Mouse (Mus musculus) limb, embryonic 12.5 days (tissue): Measurements from ENCODE around the gene Prkci. TPM values are rescaled to one million over a fixed set of nuclear protein-coding genes. Genes with fewer than 3 reads are reported as not detected.

ENCODE experiments used
- ATAC-seq: fragments of 200-750 bp; cut with Nextera tagmentation; 2 replicates; pipeline ENCODE4 v1.8.0; 2017; ENCODE audit warnings: low read depth, moderate TSS enrichment; ENCODE audit not compliant: insufficient number of reproducible peaks, insufficient read depth, low FRiP score, low TSS enrichment
- H3K27ac ChIP-seq: fragments of 300-500 bp; sonication (generic); 2 replicates; pipeline ENCODE4 v1.5.1; 2016; ENCODE audit warnings: mild to moderate bottlenecking, moderate library complexity
- H3K27me3 ChIP-seq: fragments of 300-500 bp; sonication (generic); 2 replicates; pipeline ENCODE4 v1.6.1; 2016; ENCODE audit warnings: mild to moderate bottlenecking, moderate library complexity
- H3K36me3 ChIP-seq: fragments of 300-500 bp; sonication (generic); 2 replicates; pipeline ENCODE4 v1.6.1; 2016; ENCODE audit warnings: mild to moderate bottlenecking, moderate library complexity
- H3K4me1 ChIP-seq: fragments of 300-500 bp; sonication (generic); replicated peaks from 2 replicates; pipeline ENCODE4 v1.6.1; 2016
- H3K4me2 ChIP-seq: fragments of 300-500 bp; sonication (generic); 2 replicates; pipeline ENCODE4 v1.6.1; 2016; ENCODE audit warnings: mild to moderate bottlenecking, moderate library complexity
- H3K4me3 ChIP-seq: fragments of 300-500 bp; sonication (generic); replicated peaks from 2 replicates; pipeline ENCODE4 v1.5.1; 2016; ENCODE audit warnings: mild to moderate bottlenecking
- H3K9ac ChIP-seq: fragments of 300-500 bp; sonication (generic); replicated peaks from 2 replicates; pipeline ENCODE4 v1.6.1; 2016; ENCODE audit warnings: mild to moderate bottlenecking, moderate library complexity
- H3K9me3 ChIP-seq: fragments of 300-500 bp; sonication (generic); 2 replicates; pipeline ENCODE4 v1.6.1; 2016; ENCODE audit warnings: mild to moderate bottlenecking, moderate library complexity
- WGBS: fragments of 180-500 bp; shearing (Covaris S2); methylation state at CpG from one replicate; pipeline ENCODE4 v1.1.7; 2016; 5-methylcytosine and 5-hydroxymethylcytosine counted together
- polyA plus RNA-seq: library from polyadenylated mRNA; unstranded; fragments of >200 nt; fragmentation: Nextera tagmentation; extraction: Ambion mirVana; gene quantifications from 2 replicates; pipeline ENCODE4 v1.2.1, GENCODE M21; 2016

Prkci gene
- polyA plus RNA-seq, 1 experiment from 2014 or later, result 44.9 TPM

DNA sequence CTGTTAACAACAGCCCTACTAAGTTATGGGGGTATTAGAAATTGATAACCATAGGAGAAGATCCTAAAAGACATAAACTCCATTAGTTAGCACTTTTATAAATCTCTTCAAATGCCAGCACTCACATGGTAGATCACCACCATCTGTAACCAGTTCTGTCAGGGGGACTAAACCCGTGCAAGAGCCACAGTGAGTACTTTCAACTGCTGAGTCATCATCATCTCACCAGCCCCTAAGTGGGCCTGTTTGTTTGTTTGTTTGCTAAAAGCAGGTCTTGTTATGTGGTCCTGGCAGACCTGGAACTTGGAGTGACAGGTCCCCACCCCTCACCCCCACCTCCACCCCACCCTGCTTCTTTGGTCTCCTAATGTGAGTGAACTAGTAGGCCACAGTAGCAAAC is 23.7 kb downstream of the Prkci start:
- no peak overlapping the region for H3K27ac ChIP-seq
- peaks cover 18% of the 10 kb centered on the region for H3K36me3 ChIP-seq
- no peak for ATAC-seq
- WGBS, result 67% methylated on average over 1 of the region's 1 CpGs
- no peaks in the 10 kb centered on the region for H3K9me3 ChIP-seq
- H3K4me1 ChIP-seq, result peaks cover 45% of the 10 kb centered on the region
- no peak overlapping the region for H3K4me3 ChIP-seq
- H3K4me2 ChIP-seq, result no peak overlapping the region
- H3K27me3 ChIP-seq, result no peaks in the 10 kb centered on the region
- H3K9ac ChIP-seq, result no peak overlapping the region

DNA sequence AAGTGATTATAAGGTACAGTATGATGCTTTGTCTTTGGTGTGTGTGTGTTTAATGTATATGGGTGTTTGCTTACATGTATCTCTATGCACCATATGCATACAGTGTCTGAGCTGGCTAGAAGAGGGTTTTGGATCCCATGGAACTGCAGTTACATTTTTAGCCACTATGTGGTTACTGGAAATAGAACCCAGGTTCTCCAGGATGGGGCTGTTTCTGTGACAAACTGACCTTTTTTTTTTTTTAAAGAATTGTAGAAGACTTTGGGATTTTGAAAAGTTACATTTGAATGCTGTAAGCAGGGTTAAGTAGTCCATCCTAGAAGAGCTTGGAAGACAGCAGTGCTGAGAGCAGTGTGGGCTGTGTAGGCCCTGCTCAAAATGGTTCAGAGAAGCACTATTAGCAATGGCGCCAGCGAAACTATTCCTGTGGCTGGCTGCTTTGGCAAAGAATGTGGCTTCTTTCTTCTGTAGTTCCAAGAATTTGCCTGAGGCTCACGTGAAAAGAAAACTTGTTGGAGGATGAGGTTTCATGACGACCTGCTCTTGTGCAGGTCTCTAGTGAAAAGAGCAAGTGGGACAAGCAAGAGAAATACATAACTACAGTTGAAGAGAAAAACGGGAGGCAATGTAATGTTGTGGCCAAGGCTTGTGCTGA is 24.4 kb downstream of the Prkci start:
- ATAC-seq, result no peak
- no peaks in the 10 kb centered on the region for H3K27me3 ChIP-seq

DNA sequence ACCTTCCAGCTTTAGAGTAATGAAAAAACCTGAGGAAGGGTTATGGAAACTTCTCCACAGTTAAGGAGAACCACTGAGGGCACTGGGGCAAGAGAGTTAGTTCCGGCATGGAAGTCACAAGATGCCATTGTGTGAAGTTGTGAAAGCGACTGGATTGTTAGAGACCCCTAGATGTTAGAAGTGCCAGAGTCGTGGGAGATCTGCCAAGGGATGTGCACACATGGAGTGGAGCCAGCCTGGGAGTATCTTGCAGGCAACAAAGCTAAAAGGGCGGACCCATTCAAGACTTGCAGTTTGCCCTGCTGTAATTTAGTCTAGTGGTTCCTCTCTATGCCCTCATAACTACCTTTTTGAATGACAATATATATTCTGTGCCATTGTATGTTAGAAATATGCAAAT is 25.1 kb downstream of the Prkci start:
- Histone ChIP-seq H3K27me3 (no peaks in the 10 kb centered on the region), H3K4me2 (no peak overlapping the region), H3K9me3 (no peaks in the 10 kb centered on the region), H3K36me3 (peaks cover 18% of the 10 kb centered on the region), H3K9ac (no peak overlapping the region), H3K27ac (no peak overlapping the region), H3K4me3 (no peak overlapping the region), H3K4me1 (peaks cover 38% of the 10 kb centered on the region)
- WGBS, result 89% methylated on average over 4 of the region's 4 CpGs
- no peak for ATAC-seq

More for the DNA sequence above, 24.4 kb downstream of the Prkci start:
- WGBS, result 87% methylated on average over 5 of the region's 5 CpGs
- H3K4me2 ChIP-seq, result no peak overlapping the region
- no peak overlapping the region for H3K4me3 ChIP-seq
- no peak overlapping the region for H3K9ac ChIP-seq
- peaks cover 18% of the 10 kb centered on the region for H3K36me3 ChIP-seq
- no peak overlapping the region for H3K27ac ChIP-seq
- H3K4me1 ChIP-seq, result peaks cover 41% of the 10 kb centered on the region
- H3K9me3 ChIP-seq, result no peaks in the 10 kb centered on the region

DNA sequence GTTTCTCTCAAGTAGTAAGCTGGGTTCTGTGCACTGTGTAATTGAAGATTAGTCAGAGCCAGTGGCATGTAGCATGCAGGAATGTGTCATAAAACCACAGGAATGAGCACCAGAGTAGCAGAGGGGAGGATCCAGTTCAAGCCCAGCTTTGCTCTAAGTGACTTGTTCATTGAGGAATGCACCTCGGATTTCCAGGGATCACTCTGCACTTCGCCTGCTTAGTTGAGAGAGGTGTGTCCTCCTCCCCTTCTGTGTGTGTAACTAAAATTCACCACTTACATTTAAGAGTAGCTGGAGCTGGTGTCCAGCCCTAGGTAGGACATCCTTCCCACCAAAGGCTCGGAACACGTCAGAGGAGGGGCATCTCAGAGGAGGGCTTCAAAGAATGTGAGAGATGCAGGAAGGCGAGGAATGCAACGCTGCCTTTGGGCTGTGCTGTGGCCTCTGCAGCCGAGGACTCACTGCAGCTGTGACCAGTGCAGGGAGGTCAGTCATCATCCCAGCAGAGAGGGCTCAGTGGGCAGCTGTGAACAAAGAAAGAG is 27.4 kb downstream of the Prkci start:
- Histone ChIP-seq H3K27ac (peak overlapping the region; percentile 89), H3K4me3 (no peak overlapping the region), H3K4me2 (peak overlapping the region; percentile 19; the same call in 1 of the 2 replicates), H3K4me1 (peaks cover 23% of the 10 kb centered on the region), H3K36me3 (peaks cover 27% of the 10 kb centered on the region), H3K27me3 (no peaks in the 10 kb centered on the region), H3K9me3 (no peaks in the 10 kb centered on the region), H3K9ac (no peak overlapping the region)
- peak; percentile 63; the same call in 1 of the 2 replicates for ATAC-seq
- 17% methylated on average over 7 of the region's 7 CpGs for WGBS

DNA sequence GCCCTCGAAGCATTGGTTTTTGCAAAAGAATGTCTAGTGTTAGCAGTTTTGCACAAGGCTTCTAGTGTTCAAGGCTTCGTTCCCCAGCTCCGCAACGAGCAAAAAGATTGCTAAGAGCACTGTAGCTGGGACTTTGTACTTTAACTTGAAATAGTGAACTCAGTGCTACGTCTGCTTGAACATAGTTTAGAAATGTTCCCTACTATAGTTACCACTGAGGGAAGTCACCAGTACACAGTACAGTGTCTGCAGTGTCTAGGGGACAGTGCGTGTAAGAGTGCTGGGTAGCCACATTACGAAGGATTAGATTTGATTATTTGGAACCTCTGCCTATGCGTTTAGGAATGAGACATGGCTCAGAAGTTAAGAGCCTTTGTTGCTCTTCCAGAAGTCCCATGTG is 32.2 kb downstream of the Prkci start:
- Histone ChIP-seq H3K9ac (no peak overlapping the region), H3K9me3 (no peaks in the 10 kb centered on the region), H3K27me3 (no peaks in the 10 kb centered on the region), H3K4me2 (no peak overlapping the region), H3K4me1 (peaks cover 17% of the 10 kb centered on the region), H3K27ac (no peak overlapping the region), H3K36me3 (peaks cover 31% of the 10 kb centered on the region), H3K4me3 (no peak overlapping the region)
- ATAC-seq, result no peak
- 91% methylated on average over 8 of the region's 8 CpGs for WGBS

DNA sequence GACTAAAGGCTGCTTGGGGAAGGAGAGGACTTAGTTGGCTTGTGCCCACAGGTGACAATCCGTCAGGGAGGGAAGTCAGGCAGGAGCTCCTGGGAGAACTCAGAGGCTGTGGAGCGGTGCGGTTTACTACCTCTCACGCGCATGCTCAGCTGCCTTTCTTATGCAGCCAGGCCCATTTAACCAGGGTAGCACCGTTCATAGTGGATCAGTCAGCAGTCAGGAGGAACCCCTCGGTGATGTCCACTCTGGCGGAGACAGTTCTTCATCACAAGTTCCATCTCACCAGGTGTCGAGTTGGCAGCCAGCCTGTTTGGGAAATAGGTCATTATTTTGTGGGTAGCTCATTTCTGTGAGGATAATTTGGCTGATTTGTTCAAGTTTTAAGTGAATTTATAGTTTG is 36.1 kb downstream of the Prkci start:
- WGBS, result 90% methylated on average over 9 of the region's 9 CpGs
- Histone ChIP-seq H3K4me1 (no peaks in the 10 kb centered on the region), H3K36me3 (peaks cover 34% of the 10 kb centered on the region)

DNA sequence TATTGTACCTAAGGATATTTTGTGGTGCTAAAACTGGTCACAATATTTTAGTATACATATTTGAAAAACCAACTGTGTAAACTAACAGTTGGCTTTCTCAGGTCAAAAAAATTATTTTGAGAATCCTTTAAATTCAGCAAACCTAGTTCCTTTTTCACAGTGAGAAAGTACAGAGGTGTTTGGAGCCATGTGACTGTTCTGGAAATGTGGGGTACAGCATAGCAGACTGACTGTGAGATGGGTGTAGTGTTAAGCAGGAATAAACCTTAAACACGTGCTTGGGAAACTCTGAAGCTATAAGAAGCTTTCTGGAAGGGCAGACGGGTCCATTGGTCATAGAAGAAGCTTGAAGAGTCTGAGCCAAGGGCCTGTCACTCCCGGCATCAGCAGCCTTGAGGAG is 38.1 kb downstream of the Prkci start:
- no peak overlapping the region for H3K4me2 ChIP-seq
- no peaks in the 10 kb centered on the region for H3K27me3 ChIP-seq
- WGBS, result 76% methylated on average over 3 of the region's 3 CpGs
- no peak for ATAC-seq
- no peak overlapping the region for H3K4me3 ChIP-seq
- no peak overlapping the region for H3K9ac ChIP-seq
- H3K9me3 ChIP-seq, result no peaks in the 10 kb centered on the region
- H3K36me3 ChIP-seq, result peaks cover 42% of the 10 kb centered on the region
- no peak overlapping the region for H3K27ac ChIP-seq
- H3K4me1 ChIP-seq, result no peaks in the 10 kb centered on the region

More for the DNA sequence above, 36.1 kb downstream of the Prkci start:
- H3K27ac ChIP-seq, result no peak overlapping the region
- no peak overlapping the region for H3K4me2 ChIP-seq
- H3K9me3 ChIP-seq, result no peaks in the 10 kb centered on the region
- H3K4me3 ChIP-seq, result no peak overlapping the region
- ATAC-seq, result no peak
- H3K27me3 ChIP-seq, result no peaks in the 10 kb centered on the region
- no peak overlapping the region for H3K9ac ChIP-seq

DNA sequence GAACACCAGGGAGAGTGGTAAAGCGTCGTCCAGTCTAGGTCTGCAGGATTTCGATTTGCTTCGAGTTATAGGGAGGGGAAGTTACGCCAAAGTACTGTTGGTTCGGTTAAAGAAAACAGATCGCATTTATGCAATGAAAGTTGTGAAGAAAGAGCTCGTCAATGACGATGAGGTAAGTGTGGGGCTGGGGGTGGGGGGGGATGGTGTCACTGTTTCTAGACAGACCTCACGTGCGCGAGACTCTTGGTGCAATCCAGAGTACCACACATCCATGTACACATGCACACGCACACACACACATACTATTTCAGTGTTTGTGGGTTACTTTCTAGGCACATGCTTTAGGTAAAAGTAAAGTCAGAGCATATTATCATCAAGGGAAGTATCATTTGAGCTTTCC is 42.3 kb downstream of the Prkci start:
- Histone ChIP-seq H3K4me1 (no peaks in the 10 kb centered on the region), H3K4me2 (no peak overlapping the region), H3K4me3 (no peak overlapping the region), H3K27me3 (no peaks in the 10 kb centered on the region), H3K9me3 (no peaks in the 10 kb centered on the region), H3K9ac (no peak overlapping the region), H3K36me3 (peaks cover 55% of the 10 kb centered on the region), H3K27ac (no peak overlapping the region)
- ATAC-seq, result no peak
- 90% methylated on average over 13 of the region's 13 CpGs for WGBS

DNA sequence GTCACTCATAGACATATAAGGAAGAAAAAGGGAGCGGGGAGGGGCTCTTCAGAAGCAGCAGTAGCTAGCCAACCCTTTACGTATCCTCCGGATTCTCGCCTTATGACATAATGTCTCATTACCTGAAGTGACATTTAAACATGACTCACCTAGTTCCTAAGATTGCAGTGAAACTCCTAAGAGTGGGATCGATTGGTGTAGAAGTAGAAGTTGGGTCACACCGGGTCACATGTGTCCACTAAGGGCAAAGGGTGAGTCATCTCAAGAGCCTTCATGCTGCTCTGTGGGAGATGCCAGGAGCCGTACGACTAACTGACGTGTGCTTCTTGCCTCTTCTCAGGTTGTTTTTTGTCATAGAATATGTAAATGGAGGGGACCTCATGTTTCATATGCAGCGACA is 43.1 kb downstream of the Prkci start:
- Histone ChIP-seq H3K36me3 (peaks cover 58% of the 10 kb centered on the region), H3K9me3 (no peaks in the 10 kb centered on the region)
- WGBS, result 93% methylated on average over 10 of the region's 10 CpGs

DNA sequence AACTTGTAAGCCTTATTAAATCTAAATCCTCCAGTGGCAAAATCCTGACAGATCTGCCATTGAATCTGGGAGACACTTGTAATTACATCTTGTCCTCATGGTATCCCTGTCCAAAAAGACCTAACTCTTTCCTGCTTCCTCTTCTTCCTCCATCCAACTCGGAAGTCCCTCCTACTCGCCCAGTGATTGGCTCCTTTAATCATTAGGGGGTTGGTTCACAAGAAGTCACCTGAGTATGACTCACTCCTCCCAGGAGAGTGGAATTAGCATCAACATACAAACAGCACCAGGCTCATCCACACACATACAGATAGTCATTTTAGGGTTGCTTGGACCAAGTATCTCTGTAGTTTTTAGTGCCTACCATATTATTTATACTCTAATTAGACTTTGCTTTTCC is 47.4 kb downstream of the Prkci start:
- H3K27me3 ChIP-seq, result no peaks in the 10 kb centered on the region
- H3K27ac ChIP-seq, result no peak overlapping the region
- H3K36me3 ChIP-seq, result peaks cover 61% of the 10 kb centered on the region
- no peak overlapping the region for H3K4me2 ChIP-seq
- no peaks in the 10 kb centered on the region for H3K9me3 ChIP-seq
- H3K9ac ChIP-seq, result no peak overlapping the region
- ATAC-seq, result no peak
- 0 out of 2 replicates have a peak, but pooled peaks cover 6% of the 10 kb centered on the region for H3K4me1 ChIP-seq
- WGBS, result 73% methylated on average over 2 of the region's 2 CpGs
- no peak overlapping the region for H3K4me3 ChIP-seq

More for the DNA sequence above, 43.1 kb downstream of the Prkci start:
- Histone ChIP-seq H3K4me3 (no peak overlapping the region), H3K9ac (no peak overlapping the region), H3K4me2 (no peak overlapping the region), H3K27me3 (no peaks in the 10 kb centered on the region), H3K27ac (no peak overlapping the region), H3K4me1 (no peaks in the 10 kb centered on the region)
- no peak for ATAC-seq

DNA sequence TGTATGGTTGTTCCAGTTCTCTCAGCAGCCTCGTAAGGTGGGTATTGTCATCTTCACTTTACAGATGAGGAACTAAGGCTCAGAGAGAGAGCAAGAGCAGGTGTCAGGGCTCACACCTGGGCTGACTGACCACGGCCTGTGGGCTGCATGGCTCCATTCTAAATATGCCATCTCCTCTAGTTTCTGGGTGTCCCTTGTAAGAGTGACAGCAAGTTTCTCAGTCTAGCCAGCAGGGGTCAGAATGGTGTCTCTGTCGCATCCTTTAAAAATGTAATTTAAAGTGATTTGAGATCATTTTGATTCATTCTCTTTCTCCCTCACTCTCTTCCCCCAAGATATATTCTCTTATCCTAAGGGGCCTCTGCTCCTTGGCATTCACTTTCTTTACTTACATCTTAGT is 51.7 kb downstream of the Prkci start:
- WGBS, result 80% methylated on average over 3 of the region's 3 CpGs
- H3K27ac ChIP-seq, result no peak overlapping the region
- no peaks in the 10 kb centered on the region for H3K9me3 ChIP-seq
- H3K36me3 ChIP-seq, result peaks cover 61% of the 10 kb centered on the region
- no peak overlapping the region for H3K9ac ChIP-seq
- H3K27me3 ChIP-seq, result no peaks in the 10 kb centered on the region
- 0 out of 2 replicates have a peak, but pooled peaks cover 6% of the 10 kb centered on the region for H3K4me1 ChIP-seq
- ATAC-seq, result no peak
- H3K4me2 ChIP-seq, result no peak overlapping the region
- H3K4me3 ChIP-seq, result no peak overlapping the region

DNA sequence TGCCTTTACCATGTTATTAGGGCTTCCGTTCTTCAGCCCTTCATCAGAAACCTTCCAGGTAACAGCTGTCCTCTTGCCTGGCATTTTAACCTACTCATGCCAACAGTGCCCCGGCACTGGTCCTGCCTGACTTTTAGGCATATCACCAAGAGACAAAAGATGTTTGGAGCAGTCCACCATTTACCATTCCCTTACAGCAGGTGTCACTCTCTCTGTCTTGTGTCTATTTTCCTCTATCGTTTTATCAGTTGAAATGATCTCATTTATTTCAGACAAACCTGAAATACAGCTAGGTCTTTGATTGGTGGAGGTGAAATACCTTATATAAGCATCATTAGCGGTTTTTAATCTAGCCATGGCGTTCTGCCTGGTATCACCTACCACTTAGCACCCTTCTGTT is 53.5 kb downstream of the Prkci start:
- Histone ChIP-seq H3K27ac (no peak overlapping the region), H3K4me2 (no peak overlapping the region), H3K36me3 (peaks cover 48% of the 10 kb centered on the region), H3K4me1 (0 out of 2 replicates have a peak, but pooled peaks cover 4% of the 10 kb centered on the region), H3K9me3 (no peaks in the 10 kb centered on the region), H3K4me3 (no peak overlapping the region), H3K9ac (no peak overlapping the region), H3K27me3 (no peaks in the 10 kb centered on the region)
- no peak for ATAC-seq
- 89% methylated on average over 5 of the region's 5 CpGs for WGBS
